Mouse (Mus musculus): ENCODE results near the gene Srp14.

DNA sequence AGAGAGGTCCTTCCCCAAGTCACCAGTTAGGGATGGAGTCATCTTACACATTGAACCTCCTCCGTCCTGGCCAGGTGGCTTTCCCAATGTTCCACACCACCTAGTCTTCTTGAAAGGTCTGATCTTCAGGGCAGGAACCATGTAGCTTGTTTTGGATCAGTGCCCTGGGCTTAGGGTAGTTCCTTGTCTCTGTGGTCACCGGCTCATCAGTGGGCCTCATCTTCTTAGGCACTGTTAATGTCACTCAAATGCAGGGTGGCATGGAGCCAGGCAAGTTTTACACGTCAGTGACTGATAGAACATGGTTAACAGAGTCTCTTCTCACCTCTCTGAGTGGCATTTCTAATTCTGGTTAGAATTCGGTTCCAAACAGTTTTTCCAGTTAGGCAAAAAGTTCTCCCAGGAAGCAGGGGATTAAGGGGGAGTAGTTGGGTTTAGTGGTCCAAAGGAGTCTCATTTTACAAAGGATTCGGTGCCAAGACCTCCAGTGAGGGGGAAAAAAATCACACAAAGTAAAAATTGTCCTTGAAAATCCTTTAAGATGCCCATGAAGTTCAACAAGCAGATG lies 43.7 kb upstream of the Srp14 start:
- no peak for TF ChIP-seq CTCF (IDR thresholded peaks at IDR 0.05; ENCODE audit: low read depth, low read length)
- TF ChIP-seq POLR2A (IDR thresholded peaks at IDR 0.05; ENCODE audit: borderline replicate concordance, low read depth, low read length) = no peak
